Mouse (Mus musculus) lung, adult 2 months (tissue): Measurements from ENCODE around the gene 4930432K21Rik.

ENCODE experiments used
- CTCF ChIP-seq: fragments of 200-500 bp; IDR thresholded peaks from 2 replicates; pipeline ENCODE4 v1.5.1; 2011; ENCODE audit warnings: mild to moderate bottlenecking, low read length, control low read depth; ENCODE audit not compliant: insufficient read depth
- POLR2A ChIP-seq: fragments of 200-500 bp; IDR thresholded peaks from 2 replicates; pipeline ENCODE4 v1.6.1; 2011; ENCODE audit warnings: low read depth, mild to moderate bottlenecking, control low read depth, low read length, borderline replicate concordance; ENCODE audit errors: extremely low read depth

- TF ChIP-seq CTCF = peak; percentile 80
- TF ChIP-seq POLR2A = no peak
Measured at GRCm38 (mm10) chr8:84187065-84187755, 39.4 kb downstream of the 4930432K21Rik start.
